In the genomic region with DNA sequence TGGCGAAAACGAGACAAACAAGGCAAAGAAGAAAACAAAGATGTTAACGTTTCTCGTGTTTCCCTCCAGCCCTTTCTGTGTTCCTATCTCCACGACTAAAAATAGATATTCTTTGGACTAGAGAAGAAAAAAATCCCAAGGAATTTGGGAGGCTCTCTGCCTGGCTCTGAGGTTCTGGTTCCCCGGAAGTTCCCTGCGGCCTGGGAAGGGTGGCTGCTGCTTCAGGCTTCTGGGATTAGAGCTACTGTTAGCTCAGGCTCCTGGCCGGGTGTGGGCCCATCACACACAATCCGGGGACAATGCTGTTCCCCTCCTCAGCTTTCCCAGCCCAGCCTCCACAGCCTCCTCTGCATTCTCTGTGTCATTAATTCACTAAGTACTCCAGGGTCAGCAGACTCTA, we compare ENCODE assay signal across 14 mouse cellular contexts.
DNase-seq lines count a peak whose midpoint lies in the region; ATAC-seq and TF ChIP-seq lines count a peak whose summit lies in the region.
"Had no signal": no experiment of that assay in that cellular context is flagged by ENCODE, and none has a peak within 500 bp of the region (broad histone marks: within the 10 kb centered on the region; RNA-seq: fewer than 3 reads in every experiment).

No protein-coding gene starts in this region.

- H3K27me3 ChIP-seq in heart, embryonic 15.5 days = no peaks in the 10 kb centered on the region
- no peaks in the 10 kb centered on the region for H3K27me3 ChIP-seq in liver, adult 2 months (ENCODE audit: control insufficient read depth, insufficient read depth, low read length)
- H3K27me3 ChIP-seq in liver, embryonic 11.5 days (replicated peaks; ENCODE audit: control insufficient read depth, insufficient read depth, low read length) = no peaks in the 10 kb centered on the region
- H3K27me3 ChIP-seq in embryonic facial prominence, embryonic 13.5 days = no peaks in the 10 kb centered on the region
- no peaks in the 10 kb centered on the region for H3K27me3 ChIP-seq in small intestine, adult 2 months (ENCODE audit: control insufficient read depth, insufficient read depth, low read length)

- H3K4me1 ChIP-seq in heart, embryonic 15.5 days (replicated peaks) = peaks cover 18% of the 10 kb centered on the region
- H3K4me1 ChIP-seq in liver, adult 2 months (ENCODE audit: control insufficient read depth, insufficient read depth, low read length) = no peaks in the 10 kb centered on the region
- H3K4me1 ChIP-seq in liver, embryonic 11.5 days (replicated peaks; ENCODE audit: control insufficient read depth, insufficient read depth, low read length) = 0 out of 2 replicates have a peak, but pooled peaks cover 4% of the 10 kb centered on the region
- peaks cover 16% of the 10 kb centered on the region for H3K4me1 ChIP-seq in embryonic facial prominence, embryonic 13.5 days
- no peaks in the 10 kb centered on the region; the same call in 1 of the 2 replicates for H3K4me1 ChIP-seq in small intestine, adult 2 months (ENCODE audit: control insufficient read depth, insufficient read depth, insufficient read length, low read length)

- DNase-seq in heart, adult 9 months (ENCODE audit: low spot score in 2 of 2) = no peak
- no peak for DNase-seq in liver, adult 2 months (ENCODE audit: extremely low read depth, low read depth, low spot score)
- no peak for DNase-seq in liver, embryonic 11.5 days (ENCODE audit: low spot score)
- DNase-seq in cerebellum, postnatal 36 days = no peak
- DNase-seq: adrenal gland, adult 2 months; cerebellum, adult 2 months; gastrocnemius, postnatal 25 days; left cerebral cortex, postnatal 4 days; liver, postnatal 0 days; right cerebral cortex, postnatal 14 days had no signal

- no peak overlapping the region for H3K4me2 ChIP-seq in heart, embryonic 15.5 days
- H3K4me2 ChIP-seq in liver, embryonic 11.5 days = no peak overlapping the region
- no peak overlapping the region for H3K4me2 ChIP-seq in embryonic facial prominence, embryonic 13.5 days

- no peak overlapping the region for H3K9ac ChIP-seq in heart, embryonic 15.5 days
- no peak overlapping the region for H3K9ac ChIP-seq in liver, adult 2 months (ENCODE audit: low read depth, low read length)
- no peak overlapping the region for H3K9ac ChIP-seq in liver, embryonic 11.5 days (ENCODE audit: low read depth, low read length)
- 0 out of 2 replicates have a peak overlapping the region, but pooled peaks have one; percentile 22 for H3K9ac ChIP-seq in embryonic facial prominence, embryonic 13.5 days
- H3K9ac ChIP-seq: liver, postnatal 0 days had no signal

- peak overlapping the region; percentile 58 for H3K27ac ChIP-seq in heart, embryonic 15.5 days
- H3K27ac ChIP-seq in liver, adult 2 months (replicated peaks; ENCODE audit: insufficient read depth, low read depth, low read length) = peak overlapping the region; percentile 48; the same call in 1 of the 2 replicates
- no peak overlapping the region for H3K27ac ChIP-seq in liver, embryonic 11.5 days (ENCODE audit: low read depth, low read length)
- H3K27ac ChIP-seq in embryonic facial prominence, embryonic 13.5 days = no peak overlapping the region
- 0 out of 2 replicates have a peak overlapping the region, but pooled peaks have one; percentile 39 for H3K27ac ChIP-seq in small intestine, adult 2 months (ENCODE audit: insufficient read depth, low read depth, low read length)

- WGBS in heart, embryonic 15.5 days = 27% methylated on average over 9 of the region's 9 CpGs
- 60% methylated on average over 9 of the region's 9 CpGs for WGBS in liver, adult 2 months
- 58% methylated on average over 9 of the region's 9 CpGs for WGBS in liver, embryonic 11.5 days
- WGBS in embryonic facial prominence, embryonic 13.5 days = 48% methylated on average over 9 of the region's 9 CpGs
- 71% methylated on average over 9 of the region's 9 CpGs for WGBS in small intestine, adult 2 months

- no peak for TF ChIP-seq POLR2A in liver, adult 2 months (IDR thresholded peaks at IDR 0.05; ENCODE audit: extremely low read depth, insufficient read depth, low read length)
- no peak for TF ChIP-seq POLR2A in small intestine, adult 2 months (IDR thresholded peaks at IDR 0.05; ENCODE audit: low read depth, low read length)

- no peaks in the 10 kb centered on the region for H3K79me2 ChIP-seq in liver, adult 2 months (ENCODE audit: control insufficient read depth, insufficient read depth, low read length)

- H3K36me3 ChIP-seq in heart, embryonic 15.5 days = no peaks in the 10 kb centered on the region
- no peaks in the 10 kb centered on the region for H3K36me3 ChIP-seq in liver, adult 2 months (ENCODE audit: control insufficient read depth, insufficient read depth, low read length)
- no peaks in the 10 kb centered on the region for H3K36me3 ChIP-seq in liver, embryonic 11.5 days (ENCODE audit: control insufficient read depth, insufficient read depth, low read length)
- no peaks in the 10 kb centered on the region for H3K36me3 ChIP-seq in embryonic facial prominence, embryonic 13.5 days
- H3K36me3 ChIP-seq in small intestine, adult 2 months (ENCODE audit: control insufficient read depth, insufficient read depth, low read length) = no peaks in the 10 kb centered on the region

- TF ChIP-seq CTCF in liver, adult 2 months (IDR thresholded peaks at IDR 0.05; ENCODE audit: low read depth, low read length) = no peak
- TF ChIP-seq CTCF in small intestine, adult 2 months (IDR thresholded peaks at IDR 0.05; ENCODE audit: extremely low read depth, insufficient read length, insufficient replicate concordance, low read depth, low read length) = no peak

- no peaks in the 10 kb centered on the region for H3K9me3 ChIP-seq in heart, embryonic 15.5 days (replicated peaks)
- no peaks in the 10 kb centered on the region for H3K9me3 ChIP-seq in liver, embryonic 11.5 days (ENCODE audit: control insufficient read depth, low read length)
- no peaks in the 10 kb centered on the region for H3K9me3 ChIP-seq in embryonic facial prominence, embryonic 13.5 days

- no peak for ATAC-seq in heart, embryonic 15.5 days (replicated peaks; ENCODE audit: insufficient number of reproducible peaks, insufficient read depth, low FRiP score, low read depth)
- ATAC-seq in liver, embryonic 11.5 days (replicated peaks; ENCODE audit: low FRiP score) = no peak
- no peak for ATAC-seq in embryonic facial prominence, embryonic 13.5 days (ENCODE audit: insufficient number of reproducible peaks, insufficient read depth, low FRiP score, low TSS enrichment, low read depth)
- ATAC-seq: intestine, postnatal 0 days; liver, postnatal 0 days had no signal

- H3K4me3 ChIP-seq in heart, embryonic 15.5 days = no peak overlapping the region
- no peak overlapping the region for H3K4me3 ChIP-seq in liver, adult 2 months (ENCODE audit: insufficient read depth, low read depth, low read length)
- H3K4me3 ChIP-seq in liver, embryonic 11.5 days (ENCODE audit: low read depth, low read length) = no peak overlapping the region
- no peak overlapping the region for H3K4me3 ChIP-seq in embryonic facial prominence, embryonic 13.5 days
- no peak overlapping the region for H3K4me3 ChIP-seq in small intestine, adult 2 months (ENCODE audit: low read depth, low read length)

Comparison
In these comparisons a context has a peak if more than half of its experiments do, and no peak if none do; other contexts are left out.
1. H3K27ac ChIP-seq: peak in heart, embryonic 15.5 days (single experiment), liver, adult 2 months (single experiment) and small intestine, adult 2 months (single experiment); none in liver, embryonic 11.5 days (single experiment) and embryonic facial prominence, embryonic 13.5 days (single experiment).